Mouse (Mus musculus): ENCODE measurements around the gene Usp40. TPM values are rescaled to one million over a fixed set of nuclear protein-coding genes. Genes with fewer than 3 reads are reported as not detected.
A peak's percentile ranks its signal among the peaks of the same experiment; 100 is the strongest.
"Not testable (repeated sequence)": the region's sequence is repeated elsewhere in the genome, so short reads cannot be mapped to it uniquely, and the experiment has no call there.

Usp40 gene
- 10 to 100 TPM; 15.1 to 27.2 TPM for total RNA-seq (2021)

- peak; percentile 88 to 89 for DNase-seq (ENCODE audit: low spot score in 2 of 2)
- intact Hi-C loops (cut with DNase I), result loop anchor here (10.0 kb wide), 1 partner anchor 137 kb away; no protein-coding TSS in a partner anchor
These were observed at the start of gene Usp40 for GRCm38 (mm10) chr1:88008211-88008697. Gene Usp40, minus strand, starts transcription at chr1:88008551.

GRCm38 (mm10) chr1:88055088-88055487 is 46.7 kb upstream of the Usp40 start, which contains the start of gene Ugt1a10:
Gene Ugt1a10, plus strand, starts transcription at chr1:88055388.
- intact Hi-C loops (cut with DNase I), result no loop called here
- DNase-seq (ENCODE audit: low spot score in 2 of 2), result no peak

GRCm38 (mm10) chr1:88047408-88047807 is 39.1 kb upstream of the Usp40 start:
- intact Hi-C loops (cut with DNase I); DNase-seq (ENCODE audit: low spot score in 2 of 2): not testable (repeated sequence)

GRCm38 (mm10) chr1:88044832-88045437 is 36.6 kb upstream of the Usp40 start:
- DNase-seq (ENCODE audit: low spot score in 2 of 2); intact Hi-C loops (cut with DNase I): not testable (repeated sequence)

GRCm38 (mm10) chr1:88043044-88043443 is 34.7 kb upstream of the Usp40 start:
- intact Hi-C loops (cut with DNase I); DNase-seq (ENCODE audit: low spot score in 2 of 2): not testable (repeated sequence)

- DNase-seq (ENCODE audit: low spot score in 2 of 2); intact Hi-C loops (cut with DNase I): not testable (repeated sequence)
These were observed 16.9 kb upstream of the Usp40 start for GRCm38 (mm10) chr1:88025244-88025643.

- intact Hi-C loops (cut with DNase I), result no loop called here
- no peak for DNase-seq (ENCODE audit: low spot score in 2 of 2)
These were observed 7.0 kb upstream of the Usp40 start for GRCm38 (mm10) chr1:88015371-88015770.

- intact Hi-C loops (cut with DNase I), result no loop called here
These were observed 6.3 kb upstream of the Usp40 start for GRCm38 (mm10) chr1:88014671-88015070.

GRCm38 (mm10) chr1:88014194-88014593 is 5.8 kb upstream of the Usp40 start:
- DNase-seq (ENCODE audit: low spot score in 2 of 2), result no peak
- intact Hi-C loops (cut with DNase I), result no loop called here

More at GRCm38 (mm10) chr1:88014671-88015070, 6.3 kb upstream of the Usp40 start:
- no peak for DNase-seq (ENCODE audit: low spot score in 2 of 2)

- intact Hi-C loops (cut with DNase I), result no loop called here
- DNase-seq (ENCODE audit: low spot score in 2 of 2), result no peak
These were observed 5.4 kb upstream of the Usp40 start for GRCm38 (mm10) chr1:88013726-88014125.

GRCm38 (mm10) chr1:88009521-88009920 is 1.2 kb upstream of the Usp40 start:
- intact Hi-C loops (cut with DNase I), result loop anchor here (10.0 kb wide), 1 partner anchor 135 kb away; no protein-coding TSS in a partner anchor
- DNase-seq (ENCODE audit: low spot score in 2 of 2), result no peak

- no peak for DNase-seq (ENCODE audit: low spot score in 2 of 2)
- intact Hi-C loops (cut with DNase I), result loop anchor here (10.0 kb wide), 1 partner anchor 136 kb away; no protein-coding TSS in a partner anchor
These were observed 384 bp upstream of the Usp40 start for GRCm38 (mm10) chr1:88008735-88009134.

GRCm38 (mm10) chr1:88007692-88008210 is 600 bp downstream of the Usp40 start:
- intact Hi-C loops (cut with DNase I), result loop anchor here (10.0 kb wide), 1 partner anchor 137 kb away; no protein-coding TSS in a partner anchor
- DNase-seq (ENCODE audit: low spot score in 2 of 2), result no peak

- no peak for DNase-seq (ENCODE audit: low spot score in 2 of 2)
- intact Hi-C loops (cut with DNase I), result no loop called here
These were observed 15.6 kb downstream of the Usp40 start for GRCm38 (mm10) chr1:87992716-87993115.

- intact Hi-C loops (cut with DNase I), result no loop called here
- peak; percentile 9 to 12 for DNase-seq (ENCODE audit: low spot score in 2 of 2)
These were observed 26.1 kb downstream of the Usp40 start for GRCm38 (mm10) chr1:87982291-87982690.

GRCm38 (mm10) chr1:87970381-87970780 is 38.0 kb downstream of the Usp40 start:
- DNase-seq (ENCODE audit: low spot score in 2 of 2), result no peak
- intact Hi-C loops (cut with DNase I), result no loop called here

- intact Hi-C loops (cut with DNase I), result no loop called here
These were observed 46.7 kb downstream of the Usp40 start for GRCm38 (mm10) chr1:87961459-87962167.

GRCm38 (mm10) chr1:87960752-87961151 is 47.6 kb downstream of the Usp40 start:
- intact Hi-C loops (cut with DNase I), result no loop called here
- no peak for DNase-seq (ENCODE audit: low spot score in 2 of 2)

More at GRCm38 (mm10) chr1:87961459-87962167, 46.7 kb downstream of the Usp40 start:
- no peak for DNase-seq (ENCODE audit: low spot score in 2 of 2)

GRCm38 (mm10) chr1:87959998-87960431 is 48.3 kb downstream of the Usp40 start:
- DNase-seq (ENCODE audit: low spot score in 2 of 2), result no peak
- intact Hi-C loops (cut with DNase I), result no loop called here

- DNase-seq (ENCODE audit: low spot score in 2 of 2), result no peak
- intact Hi-C loops (cut with DNase I), result no loop called here
These were observed 48.8 kb downstream of the Usp40 start for GRCm38 (mm10) chr1:87959532-87959931.

All from left cerebral cortex, postnatal 36 days (tissue).